Mouse (Mus musculus) testis, adult 2 months (tissue): Measurements from ENCODE around the gene Ccr1l1.
"Not testable (repeated sequence)": the region's sequence is repeated elsewhere in the genome, so short reads cannot be mapped to it uniquely, and the experiment has no call there.

Experiments used
- CTCF ChIP-seq: fragments of 200-500 bp; IDR thresholded peaks from 2 replicates; pipeline ENCODE4 v1.5.1; 2012; ENCODE audit warnings: low read depth, mild to moderate bottlenecking, inconsistent platforms, low read length, moderate library complexity; ENCODE audit not compliant: control insufficient read depth, insufficient read depth, insufficient replicate concordance
- POLR2A ChIP-seq: fragments of 200-500 bp; IDR thresholded peaks from 2 replicates; pipeline ENCODE4 v1.6.1; 2012; ENCODE audit warnings: low read depth, mild to moderate bottlenecking, inconsistent platforms, low read length, moderate library complexity; ENCODE audit not compliant: control insufficient read depth

DNA sequence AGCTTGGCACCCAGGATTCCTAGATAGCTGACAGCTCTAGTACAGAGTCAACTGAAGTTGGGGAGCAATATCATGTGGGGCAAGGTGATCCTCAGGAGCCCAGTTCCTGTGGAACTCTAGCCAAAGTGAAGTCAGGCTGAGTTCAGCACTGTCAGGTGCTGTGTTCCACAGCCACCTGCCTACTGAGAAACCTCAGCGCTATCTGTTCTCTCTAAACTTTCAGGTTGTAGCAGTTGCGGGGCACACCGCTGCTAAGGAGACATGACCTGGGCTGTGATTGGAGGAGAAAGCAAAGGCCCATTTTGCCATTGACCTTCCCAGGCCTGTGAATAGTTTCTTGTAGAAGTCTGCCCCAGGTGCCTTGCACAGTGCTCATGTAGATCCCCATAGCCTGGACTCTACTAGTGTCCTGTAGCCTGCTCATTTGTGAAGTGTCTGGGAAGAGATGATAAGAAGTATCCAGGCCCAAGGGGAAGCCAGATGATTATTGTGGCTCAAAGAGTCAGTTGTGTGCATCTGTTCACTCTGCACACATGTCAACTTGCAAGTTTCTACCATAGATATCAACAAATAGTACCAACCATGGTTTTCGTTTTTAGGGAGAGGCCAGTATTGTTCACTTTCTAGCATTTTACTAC lies 11.2 kb downstream of the Ccr1l1 start:
- not testable (repeated sequence) for TF ChIP-seq POLR2A, CTCF
